Mouse (Mus musculus): Measurements from ENCODE around the gene Miox. TPM values are rescaled to one million over a fixed set of nuclear protein-coding genes. Genes with fewer than 3 reads are reported as not detected.

Miox gene
- polyA plus RNA-seq, 1 experiment from 2014 or later: not detected

DNA sequence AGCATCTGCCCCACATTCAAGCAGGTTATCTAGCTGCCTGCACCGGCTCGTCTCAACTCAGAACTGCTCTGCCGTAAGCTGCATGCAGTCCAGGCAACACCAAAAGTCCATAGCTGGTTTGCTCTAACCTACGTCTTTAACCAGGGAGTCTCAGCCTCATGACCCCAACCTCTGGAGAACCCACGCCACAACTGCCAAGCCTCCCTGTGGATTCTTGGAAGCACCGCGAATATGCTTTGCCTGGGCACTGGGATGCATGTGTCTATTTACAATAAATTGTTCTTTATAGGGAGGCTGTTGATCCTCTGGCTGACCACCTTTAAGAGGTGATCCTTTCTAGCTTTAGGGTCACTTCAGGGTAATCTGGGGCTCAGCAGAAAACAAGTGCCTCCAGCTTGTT is 38.3 kb downstream of the Miox start:
- H3K36me3 ChIP-seq: peaks cover 52% of the 10 kb centered on the region
- H3K9ac ChIP-seq (replicated peaks): no peak overlapping the region
- H3K27ac ChIP-seq (replicated peaks): no peak overlapping the region
- no peaks in the 10 kb centered on the region for H3K9me3 ChIP-seq (replicated peaks)
- no peak for ATAC-seq (ENCODE audit: low FRiP score)
- peaks cover 20% of the 10 kb centered on the region for H3K4me1 ChIP-seq
- H3K27me3 ChIP-seq (replicated peaks): peaks cover 18% of the 10 kb centered on the region
- 89% methylated on average over 7 of the region's 7 CpGs for WGBS
- peak overlapping the region; percentile 75 for H3K4me2 ChIP-seq
- peak overlapping the region; percentile 80 for H3K4me3 ChIP-seq (replicated peaks)

GRCm38 (mm10) chr15:89373027-89373761 is 39.0 kb downstream of the Miox start:
- Histone ChIP-seq H3K36me3 (peaks cover 45% of the 10 kb centered on the region), H3K9ac (replicated peaks) (peak overlapping the region; percentile 92), H3K4me1 (peaks cover 23% of the 10 kb centered on the region), H3K4me2 (peak overlapping the region; percentile 75), H3K27ac (replicated peaks) (peak overlapping the region; percentile 96), H3K27me3 (replicated peaks) (peaks cover 25% of the 10 kb centered on the region), H3K4me3 (replicated peaks) (peak overlapping the region; percentile 80), H3K9me3 (replicated peaks) (no peaks in the 10 kb centered on the region)
- peak; percentile 86 for ATAC-seq (ENCODE audit: low FRiP score)
- 1% methylated on average over 35 of the region's 35 CpGs for WGBS

- Histone ChIP-seq H3K9me3 (replicated peaks) (no peaks in the 10 kb centered on the region), H3K27me3 (replicated peaks) (peaks cover 30% of the 10 kb centered on the region), H3K27ac (replicated peaks) (peak within 1 kb of the TSS; percentile 96), H3K9ac (replicated peaks) (peak within 1 kb of the TSS; percentile 92), H3K4me3 (replicated peaks) (peak within 1 kb of the TSS; percentile 80), H3K4me1 (peaks cover 29% of the 10 kb centered on the region), H3K4me2 (peak within 1 kb of the TSS; percentile 75), H3K36me3 (peaks cover 39% of the 10 kb centered on the region)
- ATAC-seq (ENCODE audit: low FRiP score): peak; percentile 88
- WGBS: under 1% methylated on average over 42 of the region's 42 CpGs
These were observed 39.6 kb downstream of the Miox start, which contains the start of gene Sco2 for GRCm38 (mm10) chr15:89373762-89374248. Gene Sco2, minus strand, starts transcription at chr15:89373846.

- WGBS: 48% methylated on average over 9 of the region's 9 CpGs
- Histone ChIP-seq H3K27ac (replicated peaks) (peak overlapping the region; percentile 96), H3K4me2 (peak overlapping the region; percentile 75), H3K9ac (replicated peaks) (peak overlapping the region; percentile 92), H3K4me1 (peaks cover 35% of the 10 kb centered on the region), H3K36me3 (peaks cover 34% of the 10 kb centered on the region), H3K9me3 (replicated peaks) (no peaks in the 10 kb centered on the region), H3K27me3 (replicated peaks) (peaks cover 35% of the 10 kb centered on the region), H3K4me3 (replicated peaks) (peak overlapping the region; percentile 80)
- no peak for ATAC-seq (ENCODE audit: low FRiP score)
These were observed 40.1 kb downstream of the Miox start for GRCm38 (mm10) chr15:89374340-89374739.

- H3K27ac ChIP-seq (replicated peaks): no peak overlapping the region
- no peak for ATAC-seq (ENCODE audit: low FRiP score)
- WGBS: 94% methylated on average over 17 of the region's 17 CpGs
- H3K9me3 ChIP-seq (replicated peaks): no peaks in the 10 kb centered on the region
- peaks cover 38% of the 10 kb centered on the region for H3K4me1 ChIP-seq
- peak overlapping the region; percentile 75 for H3K4me2 ChIP-seq
- H3K4me3 ChIP-seq (replicated peaks): no peak overlapping the region
- peak overlapping the region; percentile 92; the same call in 1 of the 2 replicates for H3K9ac ChIP-seq (replicated peaks)
- peaks cover 40% of the 10 kb centered on the region for H3K27me3 ChIP-seq (replicated peaks)
- peaks cover 28% of the 10 kb centered on the region for H3K36me3 ChIP-seq
These were observed 40.8 kb downstream of the Miox start for GRCm38 (mm10) chr15:89374801-89375534.

DNA sequence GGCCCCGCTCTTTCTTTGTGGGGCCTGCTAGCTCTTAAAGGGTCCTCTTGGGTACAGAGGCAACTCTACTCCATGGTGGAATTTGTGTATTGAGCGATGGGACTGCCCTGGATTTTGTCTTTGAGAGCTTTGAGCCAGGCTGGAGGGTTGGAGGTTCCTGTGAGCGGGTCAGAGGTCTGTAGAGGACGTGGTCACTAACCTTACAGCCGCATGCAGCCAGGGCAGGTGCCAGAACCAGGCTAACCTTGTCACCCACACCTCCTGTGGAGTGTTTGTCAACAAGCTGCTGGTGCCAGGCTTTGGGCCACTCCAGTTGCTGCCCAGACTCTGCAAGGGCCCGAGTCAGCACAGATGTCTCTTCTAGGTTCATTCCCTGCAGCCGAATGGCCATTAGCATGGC is 41.8 kb downstream of the Miox start:
- no peak for ATAC-seq (ENCODE audit: low FRiP score)
- WGBS: 84% methylated on average over 7 of the region's 7 CpGs
- no peak overlapping the region for H3K4me3 ChIP-seq (replicated peaks)

DNA sequence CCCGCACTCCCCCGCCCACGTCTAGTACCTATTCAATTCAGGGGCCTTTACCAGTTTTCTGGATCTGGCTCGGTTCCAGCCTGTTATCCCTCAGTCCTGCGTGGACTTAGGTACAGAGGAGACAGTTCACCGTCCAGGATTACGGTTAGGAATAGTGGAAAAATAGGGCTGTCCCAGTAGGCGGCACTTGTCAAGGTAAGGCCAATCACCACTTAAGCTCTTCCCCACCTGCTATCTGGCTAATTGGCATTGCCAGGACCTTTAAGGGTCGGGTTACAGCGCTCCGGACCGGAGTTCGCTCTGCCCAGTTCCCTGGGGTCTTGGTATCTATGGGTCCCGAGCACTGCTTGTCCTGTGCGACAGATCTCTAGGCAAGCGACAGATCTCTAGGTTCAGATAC is 42.8 kb downstream of the Miox start, which contains the start of gene Tymp:
TSS of gene Tymp (minus strand) at position 83 of the 400 bp plus-strand sequence.
- H3K27me3 ChIP-seq (replicated peaks): peaks cover 46% of the 10 kb centered on the region

More for the DNA sequence above, 41.8 kb downstream of the Miox start:
- Histone ChIP-seq H3K4me1 (peaks cover 38% of the 10 kb centered on the region), H3K9ac (replicated peaks) (no peak overlapping the region), H3K27ac (replicated peaks) (no peak overlapping the region), H3K9me3 (replicated peaks) (no peaks in the 10 kb centered on the region), H3K27me3 (replicated peaks) (peaks cover 44% of the 10 kb centered on the region), H3K4me2 (no peak overlapping the region), H3K36me3 (peaks cover 17% of the 10 kb centered on the region)

GRCm38 (mm10) chr15:89377362-89377761 is 43.2 kb downstream of the Miox start:
- H3K27me3 ChIP-seq (replicated peaks): peaks cover 46% of the 10 kb centered on the region

More for the DNA sequence above, 42.8 kb downstream of the Miox start, which contains the start of gene Tymp:
- peaks cover 8% of the 10 kb centered on the region for H3K36me3 ChIP-seq
- no peak within 1 kb of the TSS for H3K27ac ChIP-seq (replicated peaks)
- H3K9me3 ChIP-seq (replicated peaks): no peaks in the 10 kb centered on the region
- peaks cover 38% of the 10 kb centered on the region for H3K4me1 ChIP-seq
- no peak for ATAC-seq (ENCODE audit: low FRiP score)
- no peak within 1 kb of the TSS; the same call in 1 of the 2 replicates for H3K9ac ChIP-seq (replicated peaks)
- no peak within 1 kb of the TSS for H3K4me3 ChIP-seq (replicated peaks)
- H3K4me2 ChIP-seq: no peak within 1 kb of the TSS
- WGBS: 20% methylated on average over 16 of the region's 16 CpGs

DNA sequence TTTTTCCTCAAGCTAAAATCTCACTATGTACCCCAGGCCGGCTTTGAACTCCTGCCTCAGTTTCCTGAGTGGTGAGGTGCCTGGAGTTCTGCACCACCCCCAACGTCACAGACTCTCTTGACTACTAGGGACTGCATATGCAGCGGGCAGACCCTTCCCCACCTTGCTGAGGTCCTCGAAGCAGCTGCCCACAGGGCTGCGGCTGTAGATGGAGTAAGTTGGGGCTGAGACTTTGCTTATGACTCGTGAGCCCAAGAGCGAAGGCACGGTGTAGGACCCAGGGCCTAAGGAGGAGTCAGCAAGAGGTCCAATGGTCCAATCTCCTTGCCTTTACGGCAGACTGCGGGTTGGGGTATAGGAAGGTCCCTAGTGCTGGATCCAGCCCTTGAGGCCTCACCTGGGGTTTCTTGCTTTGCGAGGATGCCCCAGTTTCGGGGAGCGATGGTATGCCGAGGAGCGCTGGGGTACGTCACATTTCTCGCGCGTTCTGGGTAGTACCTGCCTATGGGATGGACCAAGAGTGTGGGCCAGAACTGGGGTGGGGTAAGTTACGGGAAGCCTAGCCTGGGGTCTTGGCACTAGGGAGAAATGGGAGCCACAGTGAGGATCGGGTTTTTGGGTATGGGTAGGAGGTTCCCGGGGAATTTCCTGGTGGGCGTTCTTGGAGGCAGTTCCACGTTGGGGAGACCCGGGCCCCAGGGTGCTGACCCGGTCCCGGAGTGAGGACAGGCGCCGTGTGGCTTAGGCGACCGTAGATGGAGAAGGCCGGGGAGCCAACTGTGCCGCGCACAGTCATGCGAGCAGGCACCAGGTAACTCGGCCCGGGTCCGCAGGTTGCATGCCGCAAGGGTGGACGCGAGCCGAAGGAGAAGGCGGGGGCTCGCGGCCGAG is 44.0 kb downstream of the Miox start:
- WGBS: 9% methylated on average over 46 of the region's 46 CpGs
- peaks cover 46% of the 10 kb centered on the region for H3K27me3 ChIP-seq (replicated peaks)
- ATAC-seq (ENCODE audit: low FRiP score): no peak
- peak overlapping the region; percentile 35 for H3K4me3 ChIP-seq (replicated peaks)
- H3K36me3 ChIP-seq: no peaks in the 10 kb centered on the region
- H3K9me3 ChIP-seq (replicated peaks): no peaks in the 10 kb centered on the region
- H3K4me1 ChIP-seq: peaks cover 28% of the 10 kb centered on the region
- no peak overlapping the region for H3K27ac ChIP-seq (replicated peaks)
- H3K9ac ChIP-seq (replicated peaks): peak overlapping the region; percentile 23
- H3K4me2 ChIP-seq: peak overlapping the region; percentile 62

More at GRCm38 (mm10) chr15:89377362-89377761, 43.2 kb downstream of the Miox start:
- no peak for ATAC-seq (ENCODE audit: low FRiP score)
- H3K36me3 ChIP-seq: peaks cover 4% of the 10 kb centered on the region; the same call in 1 of the 2 replicates
- no peak overlapping the region; the same call in 1 of the 2 replicates for H3K9ac ChIP-seq (replicated peaks)
- no peak overlapping the region for H3K27ac ChIP-seq (replicated peaks)
- no peak overlapping the region for H3K4me2 ChIP-seq
- 6% methylated on average over 18 of the region's 18 CpGs for WGBS
- H3K4me3 ChIP-seq (replicated peaks): no peak overlapping the region
- peaks cover 36% of the 10 kb centered on the region for H3K4me1 ChIP-seq
- no peaks in the 10 kb centered on the region for H3K9me3 ChIP-seq (replicated peaks)

- H3K4me1 ChIP-seq: peaks cover 25% of the 10 kb centered on the region
- peaks cover 46% of the 10 kb centered on the region for H3K27me3 ChIP-seq (replicated peaks)
- no peaks in the 10 kb centered on the region for H3K36me3 ChIP-seq
- no peaks in the 10 kb centered on the region for H3K9me3 ChIP-seq (replicated peaks)
- no peak within 1 kb of the TSS for H3K27ac ChIP-seq (replicated peaks)
- H3K4me2 ChIP-seq: peak within 1 kb of the TSS; percentile 62
- no peak for ATAC-seq (ENCODE audit: low FRiP score)
- H3K9ac ChIP-seq (replicated peaks): peak within 1 kb of the TSS; percentile 23
- H3K4me3 ChIP-seq (replicated peaks): peak within 1 kb of the TSS; percentile 35
- WGBS: 1% methylated on average over 33 of the region's 33 CpGs
These were observed 44.7 kb downstream of the Miox start, which contains the start of gene Odf3b for GRCm38 (mm10) chr15:89378831-89379401. Gene Odf3b, minus strand, starts transcription at chr15:89379282.
